Mouse (Mus musculus) lung, postnatal 14 days (tissue): ENCODE measurements at regions not wholly inside any gene's neighbourhood (a gene's known extent, or its start where the extent isn't known, plus 50 kb on each side); places are given as distances from the start of the nearest gene placed in this dataset.
A peak's percentile ranks its signal among the peaks of the same experiment; 100 is the strongest.

Source experiments
- DNase-seq: peaks from one replicate; pipeline ENCODE4 v3.0.0; 2021

- DNase-seq, result no peak
Measured at GRCm38 (mm10) chr2:49376281-49376680, 75.0 kb upstream of the Epc2 start.

DNA sequence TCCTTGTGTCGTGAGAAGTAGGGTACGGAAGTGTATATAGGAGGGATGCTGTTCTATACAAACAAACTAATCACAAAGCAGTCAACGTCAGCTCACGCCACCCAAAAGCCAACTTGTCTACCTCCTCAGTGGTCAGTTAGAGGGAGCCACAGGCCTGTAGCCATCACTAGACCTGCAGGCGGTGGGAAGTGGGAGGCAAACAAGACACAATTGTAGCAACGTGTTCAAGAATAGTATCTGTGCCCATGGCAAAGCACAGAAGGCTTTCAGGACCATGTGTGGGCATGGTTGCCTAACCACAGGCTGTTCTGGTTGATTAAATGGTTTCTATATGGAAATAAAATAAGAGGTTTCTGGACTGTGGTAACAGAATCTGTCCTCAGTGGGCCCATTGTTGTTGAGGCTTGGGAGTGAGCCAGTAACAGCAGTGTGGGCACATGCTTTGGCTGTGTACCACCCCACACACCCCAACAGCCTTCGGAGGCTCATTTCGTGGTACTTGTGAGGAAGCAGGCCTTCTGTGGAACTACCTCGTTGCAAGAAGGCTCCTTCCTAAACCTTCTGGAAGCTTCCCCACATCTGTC lies 72.0 kb upstream of the Epc2 start:
- no peak for DNase-seq

DNA sequence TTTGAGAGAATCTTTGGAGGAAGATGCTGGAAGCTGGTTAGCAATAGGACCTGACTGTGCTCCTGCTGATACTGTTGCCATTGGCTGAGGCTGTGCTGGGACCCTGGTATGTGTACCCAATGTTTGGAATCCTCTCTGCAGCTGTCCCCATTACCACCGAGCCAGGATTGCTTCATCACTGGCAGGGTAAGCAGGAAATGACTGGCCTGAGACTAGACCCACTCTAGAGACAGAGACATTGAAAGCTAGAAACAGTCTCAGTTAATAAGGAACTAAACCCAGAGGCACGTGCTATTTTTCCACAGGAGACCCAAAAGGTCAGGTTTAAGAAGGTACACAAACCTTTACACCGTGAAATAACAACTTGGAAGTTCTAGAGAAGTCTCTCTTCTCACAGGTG lies 70.3 kb upstream of the Epc2 start:
- DNase-seq, result peak; percentile 6

GRCm38 (mm10) chr2:49386747-49387146 lies 64.5 kb upstream of the Epc2 start:
- no peak for DNase-seq

DNA sequence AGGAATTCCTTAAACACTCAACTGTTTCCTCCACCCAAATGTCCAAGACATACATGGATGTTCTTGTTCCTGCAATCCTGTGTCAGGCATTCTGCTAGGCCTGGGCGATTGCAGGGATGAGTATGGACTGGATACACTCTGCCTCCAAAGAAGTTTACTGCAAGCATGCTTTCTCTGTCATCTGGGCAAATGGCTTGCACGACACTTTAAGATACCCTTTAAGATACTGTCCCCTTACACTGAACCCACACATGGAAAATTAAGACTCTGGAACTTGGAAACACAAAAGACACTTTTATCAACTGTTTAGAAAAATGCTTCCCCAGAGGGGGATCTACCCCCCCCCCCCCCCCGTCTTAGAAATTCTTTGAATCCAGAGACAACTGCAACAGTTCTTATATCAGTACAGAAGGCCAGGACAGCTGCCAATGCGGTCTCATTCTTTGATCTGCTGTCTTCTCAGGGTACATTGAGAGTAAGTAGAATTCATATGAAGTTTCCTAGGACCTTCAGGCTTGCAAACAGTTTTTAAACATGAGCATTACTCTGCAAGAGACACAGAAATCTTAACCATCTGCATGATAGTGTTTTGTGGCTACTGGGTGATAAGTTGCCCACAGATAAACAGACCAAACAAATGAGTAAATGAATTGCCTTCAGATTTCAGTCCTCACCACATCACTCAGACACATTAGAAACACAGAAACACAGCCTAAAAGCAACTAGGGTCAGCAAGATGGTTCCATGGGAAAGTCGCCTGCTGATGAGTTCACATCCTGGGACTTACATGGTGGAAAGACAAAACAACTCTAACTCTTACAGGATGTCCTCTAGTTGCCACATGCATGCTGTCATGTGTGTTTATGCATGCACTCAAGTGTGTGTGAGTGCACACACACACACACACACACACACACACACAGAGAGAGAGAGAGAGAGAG lies 59.7 kb upstream of the Epc2 start:
- no peak for DNase-seq
